Mouse (Mus musculus) lung, embryonic 14.5 days (tissue): ENCODE results near the gene Csf1. TPM values are rescaled to one million over a fixed set of nuclear protein-coding genes. Genes with fewer than 3 reads are reported as not detected.
A peak's percentile ranks its signal among the peaks of the same experiment; 100 is the strongest.

Experiments
- ATAC-seq: fragments of 200-750 bp; cut with Nextera tagmentation; 2 replicates; pipeline ENCODE4 v1.8.0; 2017; ENCODE audit warnings: mild to moderate bottlenecking, moderate TSS enrichment, moderate library complexity; ENCODE audit not compliant: insufficient read depth
- DNase-seq: peaks from one replicate; pipeline ENCODE4 v3.0.0-alpha.2; 2015
- H3K27ac ChIP-seq: fragments of 300-500 bp; sonication (generic); 2 replicates; pipeline ENCODE4 v1.5.1; 2014; ENCODE audit warnings: low read depth, mild to moderate bottlenecking, moderate library complexity
- H3K27me3 ChIP-seq: fragments of 300-500 bp; sonication (generic); 2 replicates; pipeline ENCODE4 v1.6.1; 2014; ENCODE audit warnings: low read length, control low read depth; ENCODE audit not compliant: insufficient read depth
- H3K36me3 ChIP-seq: fragments of 300-500 bp; sonication (generic); 2 replicates; pipeline ENCODE4 v1.6.1; 2014; ENCODE audit warnings: control low read depth; ENCODE audit not compliant: insufficient read depth
- H3K4me1 ChIP-seq: fragments of 300-500 bp; sonication (generic); 2 replicates; pipeline ENCODE4 v1.6.1; 2014; ENCODE audit warnings: antibody characterized with exemption, control low read depth; ENCODE audit not compliant: insufficient read depth
- H3K4me2 ChIP-seq: fragments of 300-500 bp; sonication (generic); 2 replicates; pipeline ENCODE4 v1.6.1; 2014; ENCODE audit warnings: mild to moderate bottlenecking
- H3K4me3 ChIP-seq: fragments of 300-500 bp; sonication (generic); 2 replicates; pipeline ENCODE4 v1.5.1; 2014; ENCODE audit warnings: low read depth, low read length
- H3K9ac ChIP-seq: fragments of 300-500 bp; sonication (generic); 2 replicates; pipeline ENCODE4 v1.6.1; 2014
- H3K9me3 ChIP-seq: fragments of 300-500 bp; sonication (generic); 2 replicates; pipeline ENCODE4 v1.6.1; 2016; ENCODE audit warnings: low read depth, low read length, control low read depth
- CTCF ChIP-seq: IDR thresholded peaks from 2 replicates; pipeline ENCODE4 v1.5.1; 2016; ENCODE audit warnings: antibody characterized with exemption, low read depth
- WGBS: fragments of 180-500 bp; shearing (Covaris S2); extraction: QIAGEN DNeasy Blood & Tissue Kit; methylation state at CpG from one replicate; pipeline ENCODE4 v1.1.7; 2014; 5-methylcytosine and 5-hydroxymethylcytosine counted together
- polyA plus RNA-seq: library from polyadenylated mRNA; unstranded; fragments of >200 nt; fragmentation: Nextera tagmentation; extraction: Ambion mirVana; gene quantifications from 2 replicates; pipeline ENCODE4 v1.2.1, GENCODE M21; 2014

Csf1 gene
- 9.3 and 12.9 TPM in 2 replicates for polyA plus RNA-seq

DNA sequence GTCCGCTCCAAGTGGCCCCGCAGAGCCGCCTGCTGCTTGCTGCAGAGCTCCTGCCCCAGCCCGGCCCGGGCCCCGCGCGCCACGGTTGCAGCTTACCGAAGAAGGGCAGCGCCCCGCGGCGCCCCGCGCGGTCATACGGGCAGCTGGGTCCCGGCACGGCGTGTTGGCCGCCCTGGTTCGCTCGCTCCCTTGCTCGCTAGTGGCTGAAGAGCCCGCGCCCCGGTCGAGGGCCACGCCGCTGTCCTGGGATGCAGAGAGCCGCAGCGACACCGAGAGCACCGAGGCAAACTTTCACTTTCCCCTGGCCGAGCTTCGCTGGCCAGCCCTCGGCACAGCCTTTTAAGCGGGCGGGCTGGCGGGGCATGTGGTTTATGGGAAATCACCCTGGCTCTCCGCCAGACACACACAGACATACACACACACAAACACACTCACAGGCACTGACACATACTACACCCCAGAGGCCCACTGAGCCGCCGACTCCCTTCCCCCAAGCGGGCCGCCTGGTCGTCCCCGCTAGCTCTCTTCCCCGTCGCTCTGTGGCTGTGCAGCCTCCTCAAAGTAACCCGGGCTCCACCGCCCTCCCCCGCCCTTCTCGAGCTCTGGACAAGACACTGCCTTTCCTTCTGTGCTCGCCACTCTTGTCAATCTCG, at the start of gene Csf1:
TSS of gene Csf1 (minus strand) at position 541 of the 653 bp plus-strand sequence.
- H3K4me1 ChIP-seq: peaks cover 15% of the 10 kb centered on the region
- peak within 1 kb of the TSS; percentile 72 for H3K4me3 ChIP-seq
- H3K9ac ChIP-seq: peak within 1 kb of the TSS; percentile 84
- no peaks in the 10 kb centered on the region for H3K9me3 ChIP-seq
- DNase-seq (peak; percentile 94), ATAC-seq (peak; percentile 92)
- peak; percentile 18 for TF ChIP-seq CTCF
- peak within 1 kb of the TSS; percentile 68 for H3K4me2 ChIP-seq
- no peaks in the 10 kb centered on the region for H3K27me3 ChIP-seq
- peaks cover 2% of the 10 kb centered on the region; the same call in 1 of the 2 replicates for H3K36me3 ChIP-seq
- under 1% methylated on average over 56 of the region's 56 CpGs for WGBS
- peak within 1 kb of the TSS; percentile 94 for H3K27ac ChIP-seq

- no peaks in the 10 kb centered on the region for H3K27me3 ChIP-seq
- WGBS: 30% methylated on average over 14 of the region's 14 CpGs
- ATAC-seq (peak; percentile 62), DNase-seq (peak; percentile 83)
- no peaks in the 10 kb centered on the region for H3K9me3 ChIP-seq
- H3K4me2 ChIP-seq: peak overlapping the region; percentile 25
- H3K36me3 ChIP-seq: no peaks in the 10 kb centered on the region
- no peak overlapping the region for H3K4me3 ChIP-seq
- H3K4me1 ChIP-seq: peaks cover 14% of the 10 kb centered on the region; the same call in 1 of the 2 replicates
- H3K9ac ChIP-seq: no peak overlapping the region
- TF ChIP-seq CTCF: no peak
- H3K27ac ChIP-seq: peak overlapping the region; percentile 9; the same call in 1 of the 2 replicates
Measured at GRCm38 (mm10) chr3:107808013-107808750, 47.9 kb upstream of the Csf1 start.

DNA sequence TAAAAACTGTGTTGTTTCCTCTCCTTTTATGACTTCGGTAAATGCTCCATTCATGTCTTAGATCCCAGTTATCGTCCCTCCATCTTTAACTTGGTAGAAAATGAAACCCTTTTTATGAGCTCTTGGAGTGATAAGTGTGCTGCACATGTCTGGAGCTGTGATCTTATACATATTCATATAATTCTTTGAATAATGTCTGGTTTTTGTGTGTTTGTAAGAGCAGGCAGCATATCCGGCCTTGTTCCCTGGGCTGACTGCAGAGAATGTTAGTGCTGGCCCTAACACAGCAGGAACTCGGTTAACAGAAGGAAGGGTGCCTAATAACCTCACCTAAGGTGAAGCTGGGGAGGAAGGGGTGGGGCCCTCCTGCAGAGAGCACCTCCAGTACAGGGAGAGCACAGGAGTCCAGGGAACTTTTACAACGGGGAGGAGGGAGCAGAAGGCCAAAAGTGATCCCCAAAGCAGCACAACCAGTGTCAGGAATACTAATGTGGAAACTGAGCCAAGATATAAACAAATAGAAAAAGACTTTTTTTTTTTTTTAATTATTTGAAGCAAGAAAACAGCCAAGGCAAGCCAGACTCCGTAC, 47.2 kb upstream of the Csf1 start:
- Histone ChIP-seq H3K4me2 (peak overlapping the region; percentile 25), H3K9me3 (no peaks in the 10 kb centered on the region), H3K4me3 (no peak overlapping the region), H3K4me1 (peaks cover 14% of the 10 kb centered on the region; the same call in 1 of the 2 replicates), H3K9ac (no peak overlapping the region), H3K36me3 (no peaks in the 10 kb centered on the region), H3K27ac (peak overlapping the region; percentile 44; the same call in 1 of the 2 replicates), H3K27me3 (no peaks in the 10 kb centered on the region)
- ATAC-seq (peak; percentile 52; the same call in 1 of the 2 replicates), DNase-seq (no peak)
- TF ChIP-seq CTCF: no peak
- 33% methylated on average over 6 of the region's 6 CpGs for WGBS

DNA sequence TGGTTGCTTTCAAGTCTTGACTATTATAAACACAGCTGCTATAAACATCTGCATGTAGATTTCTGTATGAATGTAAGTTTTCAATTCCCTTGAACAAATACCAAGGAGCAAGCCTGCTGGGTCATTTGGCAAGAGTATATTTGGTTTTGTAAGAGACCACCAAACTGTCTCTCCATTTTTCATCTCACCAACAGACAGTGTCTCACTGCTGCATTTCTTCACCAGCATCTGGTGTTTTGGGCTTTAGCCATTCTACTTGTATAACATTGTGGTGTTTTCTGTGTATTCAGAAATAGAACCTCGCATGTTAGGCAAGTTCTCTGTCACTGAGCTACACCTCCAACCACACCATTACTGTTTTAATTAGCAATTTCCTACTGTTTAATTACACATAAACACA, 46.6 kb upstream of the Csf1 start:
- Histone ChIP-seq H3K36me3 (no peaks in the 10 kb centered on the region), H3K4me1 (peaks cover 16% of the 10 kb centered on the region; the same call in 1 of the 2 replicates), H3K9ac (no peak overlapping the region), H3K27ac (no peak overlapping the region), H3K9me3 (no peaks in the 10 kb centered on the region), H3K4me3 (no peak overlapping the region), H3K4me2 (no peak overlapping the region), H3K27me3 (no peaks in the 10 kb centered on the region)
- TF ChIP-seq CTCF: no peak
- ATAC-seq (peak; percentile 30; the same call in 1 of the 2 replicates), DNase-seq (peak; percentile 76)
- WGBS: 53% methylated on average over 1 of the region's 1 CpGs

DNA sequence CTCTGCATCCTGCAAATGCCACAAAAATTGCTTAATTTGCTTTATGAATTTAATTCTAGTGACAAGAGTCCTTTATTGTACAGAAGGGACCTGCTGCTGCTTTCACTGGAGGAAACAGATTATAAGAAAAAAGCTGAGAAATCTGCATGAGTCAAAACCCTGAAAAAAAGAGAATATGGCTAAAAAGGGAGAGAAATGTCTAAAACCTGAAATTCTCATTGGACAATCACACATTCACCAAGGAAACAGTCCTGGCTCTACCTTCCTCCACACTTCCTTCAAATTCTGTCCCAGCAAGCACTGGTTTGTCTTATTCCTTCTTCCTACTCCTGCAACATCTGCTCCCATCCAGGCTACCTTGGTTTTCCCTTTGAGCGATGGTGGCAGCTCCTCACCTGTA, 44.5 kb upstream of the Csf1 start:
- DNase-seq (no peak), ATAC-seq (no peak)
- no peak overlapping the region for H3K4me2 ChIP-seq
- WGBS: 96% methylated on average over 1 of the region's 1 CpGs
- H3K36me3 ChIP-seq: no peaks in the 10 kb centered on the region
- no peaks in the 10 kb centered on the region for H3K27me3 ChIP-seq
- TF ChIP-seq CTCF: no peak
- H3K27ac ChIP-seq: no peak overlapping the region
- no peak overlapping the region for H3K4me3 ChIP-seq
- no peaks in the 10 kb centered on the region for H3K9me3 ChIP-seq
- H3K4me1 ChIP-seq: peaks cover 17% of the 10 kb centered on the region; the same call in 1 of the 2 replicates
- no peak overlapping the region for H3K9ac ChIP-seq

- no peak overlapping the region for H3K27ac ChIP-seq
- H3K27me3 ChIP-seq: no peaks in the 10 kb centered on the region
- 81% methylated on average over 8 of the region's 8 CpGs for WGBS
- 0 out of 2 replicates have a peak, but pooled peaks cover 3% of the 10 kb centered on the region for H3K4me1 ChIP-seq
- no peak for DNase-seq
- no peak overlapping the region for H3K4me2 ChIP-seq
- no peak for TF ChIP-seq CTCF
- no peaks in the 10 kb centered on the region for H3K9me3 ChIP-seq
- no peak overlapping the region for H3K9ac ChIP-seq
- no peak overlapping the region for H3K4me3 ChIP-seq
- no peak for ATAC-seq
- no peaks in the 10 kb centered on the region for H3K36me3 ChIP-seq
Measured at GRCm38 (mm10) chr3:107802185-107802946, 42.1 kb upstream of the Csf1 start.
